Mouse (Mus musculus) heart, embryonic 14.5 days (tissue): ENCODE results near the gene Lsg1. TPM values are rescaled to one million over a fixed set of nuclear protein-coding genes. Genes with fewer than 3 reads are reported as not detected.

Experiments used
- ATAC-seq: fragments of 200-750 bp; cut with Nextera tagmentation; 2 replicates; pipeline ENCODE4 v1.8.0; 2017; ENCODE audit warnings: low read depth, moderate TSS enrichment; ENCODE audit not compliant: insufficient number of reproducible peaks, insufficient read depth, low FRiP score
- H3K27ac ChIP-seq, 2 experiments: fragments of 200-500 bp in 1 of 2; fragments of 300-500 bp in 1 of 2; sonication (generic) in 1 of 2; replicated peaks in 1 of 2; 2 replicates each; pipeline ENCODE4 v1.5.1; 2012 to 2014; ENCODE audit warnings: low read depth in 2 of 2, low read length in 2 of 2, control low read depth in 1 of 2, mild to moderate bottlenecking in 1 of 2, mixed read lengths in 1 of 2; ENCODE audit not compliant: control insufficient read depth in 1 of 2, insufficient read depth in 1 of 2
- H3K27me3 ChIP-seq: fragments of 300-500 bp; sonication (generic); 2 replicates; pipeline ENCODE4 v1.6.1; 2014; ENCODE audit warnings: mild to moderate bottlenecking, low read length, control low read depth; ENCODE audit not compliant: control insufficient read depth, insufficient read depth
- H3K36me3 ChIP-seq: fragments of 300-500 bp; sonication (generic); 2 replicates; pipeline ENCODE4 v1.6.1; 2014; ENCODE audit warnings: mild to moderate bottlenecking, control low read depth, low read length, mixed read lengths; ENCODE audit not compliant: control insufficient read depth, insufficient read depth
- H3K4me1 ChIP-seq, 2 experiments: fragments of 200-500 bp in 1 of 2; fragments of 300-500 bp in 1 of 2; sonication (generic) in 1 of 2; 2 replicates each; pipeline ENCODE4 v1.6.1; 2012 to 2014; ENCODE audit warnings: low read length in 2 of 2, control low read depth in 1 of 2, mixed read lengths in 1 of 2; ENCODE audit not compliant: control insufficient read depth in 2 of 2, insufficient read depth in 2 of 2
- H3K4me2 ChIP-seq: fragments of 300-500 bp; sonication (generic); 2 replicates; pipeline ENCODE4 v1.6.1; 2014; ENCODE audit warnings: mild to moderate bottlenecking, low read length
- H3K4me3 ChIP-seq, 2 experiments: fragments of 200-500 bp in 1 of 2; fragments of 300-500 bp in 1 of 2; sonication (generic) in 1 of 2; 2 replicates each; pipeline ENCODE4 v1.5.1; 2012 to 2014; ENCODE audit warnings: low read length in 2 of 2, mild to moderate bottlenecking in 2 of 2, control low read depth in 1 of 2, low read depth in 1 of 2, moderate library complexity in 1 of 2; ENCODE audit not compliant: control insufficient read depth in 1 of 2, insufficient read depth in 1 of 2
- H3K9ac ChIP-seq: fragments of 300-500 bp; sonication (generic); 2 replicates; pipeline ENCODE4 v1.6.1; 2014; ENCODE audit warnings: mild to moderate bottlenecking, low read length
- H3K9me3 ChIP-seq: fragments of 300-500 bp; sonication (generic); 2 replicates; pipeline ENCODE4 v1.6.1; 2016; ENCODE audit warnings: low read length, control low read depth; ENCODE audit not compliant: control insufficient read depth
- WGBS: fragments of 180-500 bp; shearing (Covaris S2); extraction: QIAGEN DNeasy Blood & Tissue Kit; methylation state at CpG from one replicate; pipeline ENCODE4 v1.1.7; 2014; 5-methylcytosine and 5-hydroxymethylcytosine counted together
- polyA plus RNA-seq: library from polyadenylated mRNA; unstranded; fragments of >200 nt; fragmentation: Nextera tagmentation; extraction: Ambion mirVana; gene quantifications from 2 replicates; pipeline ENCODE4 v1.2.1, GENCODE M21; 2014

Gene Lsg1
- polyA plus RNA-seq, 1 experiment from 2014 or later = 39.0 TPM

- no peak for ATAC-seq
- Histone ChIP-seq H3K9ac (peak overlapping the region; percentile 78), H3K4me2 (peak overlapping the region; percentile 98), H3K27ac (peak overlapping the region; percentile 56 to 64; a peak in 3 of 4 replicates), H3K9me3 (no peaks in the 10 kb centered on the region), H3K36me3 (peaks cover 37% of the 10 kb centered on the region), H3K27me3 (no peaks in the 10 kb centered on the region), H3K4me3 (peak overlapping the region; percentile 63 to 92), H3K4me1 (peaks cover 0 to 9% of the 10 kb centered on the region in 2 experiments; a peak in 2 of 4 replicates)
- WGBS = 2% methylated on average over 19 of the region's 19 CpGs
Measured at GRCm38 (mm10) chr16:30586935-30587493, 378 bp downstream of the Lsg1 start.

DNA sequence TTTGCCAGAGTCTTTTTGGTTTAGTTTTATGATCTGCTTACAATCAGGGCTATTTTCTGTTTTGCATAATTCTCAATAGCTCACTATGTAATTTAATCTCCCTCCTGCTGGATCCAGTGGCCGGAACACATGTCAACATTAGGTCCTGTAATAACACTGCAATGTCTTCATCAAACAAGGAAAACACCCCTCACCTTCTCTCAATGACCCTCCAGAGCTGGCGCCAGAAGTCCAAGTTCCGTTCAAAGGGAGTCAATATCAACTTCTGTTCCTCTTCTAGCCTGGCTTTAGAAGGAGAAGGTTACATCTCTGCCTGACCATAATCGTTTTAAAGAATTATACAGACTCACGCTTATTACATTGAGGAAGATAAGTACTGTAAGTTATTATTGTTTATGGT is 6.6 kb downstream of the Lsg1 start:
- no peak for ATAC-seq
- H3K9me3 ChIP-seq = no peaks in the 10 kb centered on the region
- peaks cover 99% of the 10 kb centered on the region for H3K36me3 ChIP-seq
- no peak overlapping the region for H3K4me2 ChIP-seq
- H3K27me3 ChIP-seq = no peaks in the 10 kb centered on the region
- no peak overlapping the region for H3K27ac ChIP-seq
- no peak overlapping the region for H3K9ac ChIP-seq
- no peaks in the 10 kb centered on the region for H3K4me1 ChIP-seq
- no peak overlapping the region for H3K4me3 ChIP-seq
- 95% methylated on average over 5 of the region's 5 CpGs for WGBS

- WGBS = 83% methylated on average over 1 of the region's 1 CpGs
- ATAC-seq = no peak
- no peaks in the 10 kb centered on the region for H3K27me3 ChIP-seq
Measured at GRCm38 (mm10) chr16:30576392-30576791, 11.0 kb downstream of the Lsg1 start.

DNA sequence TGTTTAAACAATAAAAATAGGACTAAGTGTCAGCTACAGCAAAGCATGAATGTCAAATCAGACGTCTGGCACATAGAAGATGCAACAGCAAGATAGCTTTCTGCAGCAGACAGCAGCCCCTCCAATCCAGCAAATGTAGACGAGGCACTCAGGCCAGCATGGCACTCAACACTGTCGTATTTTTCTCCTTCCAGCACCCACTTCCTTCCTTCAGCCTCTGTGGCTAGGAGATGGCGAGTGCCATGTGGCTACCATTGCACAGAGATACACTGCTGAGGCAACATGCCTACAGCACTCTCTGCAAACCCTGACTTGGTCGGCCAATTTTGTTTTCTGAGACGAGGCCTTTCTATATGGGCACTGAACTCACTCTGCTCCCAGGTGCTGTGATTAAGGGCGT is 11.6 kb downstream of the Lsg1 start:
- H3K27me3 ChIP-seq = no peaks in the 10 kb centered on the region
- no peaks in the 10 kb centered on the region for H3K9me3 ChIP-seq
- no peak overlapping the region for H3K4me2 ChIP-seq
- peaks cover 98% of the 10 kb centered on the region for H3K36me3 ChIP-seq
- ATAC-seq = no peak
- H3K4me3 ChIP-seq = no peak overlapping the region
- no peak overlapping the region for H3K9ac ChIP-seq
- no peak overlapping the region for H3K27ac ChIP-seq
- WGBS = 84% methylated on average over 7 of the region's 7 CpGs
- no peaks in the 10 kb centered on the region for H3K4me1 ChIP-seq

More at GRCm38 (mm10) chr16:30576392-30576791, 11.0 kb downstream of the Lsg1 start:
- H3K27ac ChIP-seq = no peak overlapping the region
- H3K9me3 ChIP-seq = no peaks in the 10 kb centered on the region
- H3K4me3 ChIP-seq = no peak overlapping the region
- no peaks in the 10 kb centered on the region for H3K4me1 ChIP-seq
- peaks cover 98% of the 10 kb centered on the region for H3K36me3 ChIP-seq
- no peak overlapping the region for H3K4me2 ChIP-seq
- no peak overlapping the region for H3K9ac ChIP-seq

GRCm38 (mm10) chr16:30572239-30572638 is 15.2 kb downstream of the Lsg1 start:
- Histone ChIP-seq H3K4me1 (no peaks in the 10 kb centered on the region), H3K4me3 (no peak overlapping the region), H3K27me3 (no peaks in the 10 kb centered on the region), H3K9me3 (no peaks in the 10 kb centered on the region), H3K27ac (no peak overlapping the region), H3K36me3 (peaks cover 98% of the 10 kb centered on the region), H3K9ac (no peak overlapping the region), H3K4me2 (no peak overlapping the region)
- no peak for ATAC-seq
- 58% methylated on average over 4 of the region's 4 CpGs for WGBS

- Histone ChIP-seq H3K27me3 (no peaks in the 10 kb centered on the region), H3K36me3 (peaks cover 98% of the 10 kb centered on the region), H3K4me2 (no peak overlapping the region), H3K9me3 (no peaks in the 10 kb centered on the region), H3K4me1 (no peaks in the 10 kb centered on the region), H3K27ac (no peak overlapping the region), H3K9ac (no peak overlapping the region), H3K4me3 (no peak overlapping the region)
- no peak for ATAC-seq
- WGBS = 90% methylated on average over 5 of the region's 5 CpGs
Measured at GRCm38 (mm10) chr16:30571378-30571777, 16.0 kb downstream of the Lsg1 start.

GRCm38 (mm10) chr16:30570173-30570572 is 17.2 kb downstream of the Lsg1 start:
- no peak for ATAC-seq
- Histone ChIP-seq H3K27ac (no peak overlapping the region), H3K4me3 (no peak overlapping the region), H3K9me3 (no peaks in the 10 kb centered on the region), H3K9ac (no peak overlapping the region), H3K4me2 (no peak overlapping the region), H3K4me1 (no peaks in the 10 kb centered on the region), H3K36me3 (peaks cover 98% of the 10 kb centered on the region), H3K27me3 (no peaks in the 10 kb centered on the region)
- 89% methylated on average over 4 of the region's 4 CpGs for WGBS

DNA sequence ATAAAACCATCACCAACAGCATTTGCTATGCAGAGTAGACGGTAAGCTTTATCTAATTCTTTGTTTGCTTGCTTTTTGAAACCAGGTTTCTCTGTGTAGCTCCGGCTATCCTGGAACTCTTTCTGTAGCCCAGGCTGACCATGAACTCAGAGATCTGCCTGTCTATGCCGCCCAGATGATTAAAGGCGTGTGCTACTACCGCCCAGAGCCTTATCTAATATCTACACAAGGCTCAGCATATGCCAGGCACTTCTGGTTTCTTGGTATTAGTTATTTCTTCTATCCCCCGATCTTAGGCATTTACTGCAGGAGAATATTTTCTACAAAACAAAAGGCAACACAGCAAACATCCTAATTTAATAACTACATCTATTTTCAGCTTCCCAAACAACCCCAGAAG is 21.8 kb downstream of the Lsg1 start:
- no peak for ATAC-seq
- 87% methylated on average over 6 of the region's 6 CpGs for WGBS

More for the DNA sequence above, 21.8 kb downstream of the Lsg1 start:
- no peak overlapping the region for H3K4me2 ChIP-seq
- H3K27ac ChIP-seq = no peak overlapping the region
- no peaks in the 10 kb centered on the region for H3K27me3 ChIP-seq
- peaks cover 100% of the 10 kb centered on the region for H3K36me3 ChIP-seq
- H3K4me3 ChIP-seq = no peak overlapping the region
- H3K9me3 ChIP-seq = no peaks in the 10 kb centered on the region
- H3K9ac ChIP-seq = no peak overlapping the region
- peaks cover 2 to 4% of the 10 kb centered on the region in 2 experiments; a peak in 2 of 4 replicates for H3K4me1 ChIP-seq
